Mouse (Mus musculus): Measurements from ENCODE around the gene Nfatc4. TPM values are rescaled to one million over a fixed set of nuclear protein-coding genes. Genes with fewer than 3 reads are reported as not detected.

Nfatc4 gene
- polyA plus RNA-seq, 1 experiment from 2014 or later: 5.5 TPM

DNA sequence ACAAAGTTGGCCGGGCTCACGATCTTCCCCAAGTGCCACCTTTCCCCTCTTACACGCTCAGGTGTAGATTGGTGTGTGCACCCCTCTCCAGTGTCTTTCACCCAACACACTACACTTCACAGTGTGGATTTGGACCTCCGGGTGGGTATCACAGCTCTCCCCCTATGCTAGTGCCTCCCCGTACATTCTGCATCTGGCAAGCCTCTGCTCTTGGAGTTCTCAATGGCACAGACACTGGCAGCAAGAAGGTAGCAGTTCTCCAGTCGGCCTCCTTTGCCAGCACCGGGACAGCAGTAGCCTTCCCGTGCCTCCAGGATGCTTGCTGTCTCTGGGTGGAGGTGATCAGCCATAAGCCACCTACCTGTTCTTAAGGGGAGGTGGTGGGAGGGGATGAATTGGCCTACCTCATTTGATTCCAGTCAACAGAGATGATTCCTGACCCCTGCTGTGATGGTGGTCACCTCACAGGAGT, 50.3 kb downstream of the Nfatc4 start:
- 90% methylated on average over 8 of the region's 8 CpGs for WGBS
- no peak overlapping the region for H3K4me2 ChIP-seq (ENCODE audit: low read depth, low read length)
- no peaks in the 10 kb centered on the region for H3K9me3 ChIP-seq (ENCODE audit: control insufficient read depth, low read length)
- peaks cover 33% of the 10 kb centered on the region for H3K36me3 ChIP-seq (ENCODE audit: control insufficient read depth, insufficient read depth, low read length)
- no peak overlapping the region for H3K9ac ChIP-seq (replicated peaks; ENCODE audit: low read depth, low read length)
- ATAC-seq (ENCODE audit: low read depth): no peak
- H3K4me3 ChIP-seq (ENCODE audit: low read depth, low read length): no peak overlapping the region
- H3K27ac ChIP-seq (ENCODE audit: low read depth, low read length): no peak overlapping the region
- no peaks in the 10 kb centered on the region for H3K27me3 ChIP-seq (ENCODE audit: control insufficient read depth, insufficient read depth, low read length)
- H3K4me1 ChIP-seq (ENCODE audit: control insufficient read depth, insufficient read depth, low read length): 0 out of 2 replicates have a peak, but pooled peaks cover 3% of the 10 kb centered on the region

DNA sequence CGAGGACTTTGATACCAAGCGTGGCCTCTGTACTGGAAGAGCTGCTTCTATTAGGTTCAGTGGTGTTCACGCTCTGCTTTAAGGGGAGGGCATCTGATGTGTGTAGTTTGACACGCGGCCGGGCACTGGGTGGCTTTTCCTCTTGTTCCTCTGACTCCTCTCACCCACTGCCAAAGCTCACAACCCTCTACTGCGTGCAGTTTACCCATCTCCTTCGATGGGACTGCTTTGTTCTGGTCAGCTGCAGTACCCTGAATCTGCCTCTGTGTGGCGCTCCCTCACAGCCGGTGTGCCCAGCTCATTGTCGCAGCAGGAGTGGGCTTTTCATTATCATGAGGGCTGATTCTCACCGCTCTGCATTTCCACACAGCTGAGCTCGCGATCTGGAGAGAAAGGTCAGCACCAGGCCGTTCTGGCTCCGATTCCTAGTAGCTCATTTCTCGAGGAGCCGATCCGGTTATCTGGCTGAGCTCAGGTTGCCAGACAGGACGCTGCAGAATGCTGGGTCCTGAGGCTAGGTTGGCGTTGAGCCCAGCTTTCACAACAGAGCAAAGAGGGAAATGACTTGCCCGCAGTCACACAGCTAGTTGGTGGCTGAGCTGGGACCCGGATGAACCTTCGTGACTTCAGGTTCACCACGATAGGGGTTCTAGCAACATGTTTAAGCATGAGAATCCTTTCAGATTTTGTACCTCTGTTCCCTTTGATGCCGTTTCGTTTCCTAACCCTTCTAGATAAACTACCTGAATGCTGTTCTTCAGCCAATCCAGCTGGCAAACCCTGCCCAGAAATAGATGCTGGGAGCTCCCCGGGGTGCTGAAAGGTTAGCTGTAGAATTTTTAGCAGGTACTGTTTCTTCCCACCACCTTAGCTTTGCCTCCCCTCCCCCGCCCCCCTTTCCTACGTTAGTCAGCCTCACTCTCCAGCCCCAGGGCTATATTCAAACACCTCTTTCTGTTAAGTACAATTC, 51.1 kb downstream of the Nfatc4 start:
- Histone ChIP-seq H3K4me2 (ENCODE audit: low read depth, low read length) (peak overlapping the region; percentile 1; the same call in 1 of the 2 replicates), H3K36me3 (ENCODE audit: control insufficient read depth, insufficient read depth, low read length) (peaks cover 28% of the 10 kb centered on the region), H3K27ac (ENCODE audit: low read depth, low read length) (no peak overlapping the region), H3K9ac (replicated peaks; ENCODE audit: low read depth, low read length) (no peak overlapping the region), H3K4me1 (ENCODE audit: control insufficient read depth, insufficient read depth, low read length) (0 out of 2 replicates have a peak, but pooled peaks cover 3% of the 10 kb centered on the region), H3K9me3 (ENCODE audit: control insufficient read depth, low read length) (no peaks in the 10 kb centered on the region), H3K27me3 (ENCODE audit: control insufficient read depth, insufficient read depth, low read length) (no peaks in the 10 kb centered on the region), H3K4me3 (ENCODE audit: low read depth, low read length) (no peak overlapping the region)
- peak; percentile 57 for ATAC-seq (ENCODE audit: low read depth)
- WGBS: 14% methylated on average over 30 of the region's 30 CpGs

DNA sequence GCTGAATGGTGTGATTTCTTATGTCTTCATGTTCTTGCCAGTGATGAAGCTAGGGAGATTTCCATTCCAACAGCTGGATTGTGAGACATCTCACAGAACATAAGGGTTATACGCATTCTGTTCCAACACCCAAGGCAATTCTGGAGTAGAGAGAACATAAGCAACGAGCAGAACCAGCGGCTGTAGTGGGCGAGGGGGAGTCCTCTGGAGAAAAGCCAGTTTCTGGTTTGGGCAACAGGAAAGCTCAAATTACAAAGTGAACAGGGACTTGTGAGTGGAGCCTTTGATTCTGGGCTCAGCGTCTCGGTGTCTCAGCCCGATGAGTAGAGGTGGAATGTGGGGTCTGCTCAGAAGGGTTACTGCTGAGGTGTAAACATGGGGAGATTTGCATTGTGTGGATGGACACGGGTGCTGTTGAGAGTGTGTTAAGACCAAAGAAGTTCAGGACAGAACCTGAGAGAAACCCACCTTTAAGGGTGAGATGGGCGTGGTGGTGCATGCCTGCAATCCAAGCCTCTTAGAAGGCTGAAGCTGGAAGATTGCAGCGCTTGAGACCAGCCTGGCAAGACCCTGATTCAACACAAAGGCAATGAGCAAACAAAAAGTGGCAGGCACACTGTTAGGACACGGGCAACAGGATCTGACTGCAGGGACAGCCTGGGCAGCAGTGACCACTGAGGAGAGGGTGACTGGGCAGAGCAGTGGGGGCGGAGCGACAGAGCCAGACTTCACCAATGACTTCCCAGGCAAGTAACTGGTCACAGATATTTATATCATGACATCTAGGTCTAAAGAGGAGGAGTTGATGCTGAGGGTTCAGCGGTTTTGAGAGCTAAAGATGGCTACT, 54.7 kb downstream of the Nfatc4 start:
- H3K4me3 ChIP-seq (ENCODE audit: low read depth, low read length): no peak overlapping the region
- ATAC-seq (ENCODE audit: low read depth): no peak
- no peak overlapping the region for H3K9ac ChIP-seq (replicated peaks; ENCODE audit: low read depth, low read length)
- H3K9me3 ChIP-seq (ENCODE audit: control insufficient read depth, low read length): no peaks in the 10 kb centered on the region
- no peak overlapping the region for H3K27ac ChIP-seq (ENCODE audit: low read depth, low read length)
- no peak overlapping the region for H3K4me2 ChIP-seq (ENCODE audit: low read depth, low read length)
- H3K4me1 ChIP-seq (ENCODE audit: control insufficient read depth, insufficient read depth, low read length): 0 out of 2 replicates have a peak, but pooled peaks cover 3% of the 10 kb centered on the region
- 28% methylated on average over 14 of the region's 14 CpGs for WGBS
- H3K36me3 ChIP-seq (ENCODE audit: control insufficient read depth, insufficient read depth, low read length): peaks cover 7% of the 10 kb centered on the region; the same call in 1 of the 2 replicates
- no peaks in the 10 kb centered on the region for H3K27me3 ChIP-seq (ENCODE audit: control insufficient read depth, insufficient read depth, low read length)

DNA sequence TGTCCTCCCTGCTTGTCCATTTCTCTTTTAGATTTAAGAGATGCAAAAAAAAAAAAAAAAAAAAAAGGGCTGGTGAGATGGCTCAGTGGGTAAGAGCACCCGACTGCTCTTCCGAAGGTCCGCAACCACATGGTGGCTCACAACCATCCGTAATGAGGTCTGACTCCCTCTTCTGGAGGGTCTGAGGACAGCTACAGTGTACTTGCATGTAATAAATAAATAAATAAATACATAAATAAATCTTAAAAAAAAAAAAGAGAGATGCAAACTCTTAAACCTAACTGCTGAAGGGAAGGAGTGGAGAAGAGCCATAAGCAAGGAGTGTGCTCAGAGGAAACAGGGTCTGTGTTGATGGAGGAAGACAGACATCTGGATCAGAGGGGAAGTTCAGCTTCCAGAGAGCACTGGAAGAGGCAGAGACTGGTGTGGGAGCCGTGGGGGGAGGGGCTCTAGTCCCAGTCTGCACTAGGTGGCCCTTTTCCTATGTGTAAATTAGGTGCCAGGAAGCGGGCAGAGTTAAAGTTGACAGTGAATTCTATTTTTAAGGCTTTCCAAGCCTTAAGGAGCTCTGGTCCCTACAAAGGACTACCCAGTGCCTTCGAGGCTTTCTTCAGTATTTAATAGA, 55.5 kb downstream of the Nfatc4 start:
- H3K4me2 ChIP-seq (ENCODE audit: low read depth, low read length): no peak overlapping the region
- 29% methylated on average over 7 of the region's 7 CpGs for WGBS
- ATAC-seq (ENCODE audit: low read depth): no peak
- no peak overlapping the region for H3K4me3 ChIP-seq (ENCODE audit: low read depth, low read length)
- H3K36me3 ChIP-seq (ENCODE audit: control insufficient read depth, insufficient read depth, low read length): no peaks in the 10 kb centered on the region
- H3K9me3 ChIP-seq (ENCODE audit: control insufficient read depth, low read length): no peaks in the 10 kb centered on the region
- H3K4me1 ChIP-seq (ENCODE audit: control insufficient read depth, insufficient read depth, low read length): 0 out of 2 replicates have a peak, but pooled peaks cover 3% of the 10 kb centered on the region
- no peak overlapping the region for H3K27ac ChIP-seq (ENCODE audit: low read depth, low read length)
- H3K9ac ChIP-seq (replicated peaks; ENCODE audit: low read depth, low read length): no peak overlapping the region
- H3K27me3 ChIP-seq (ENCODE audit: control insufficient read depth, insufficient read depth, low read length): no peaks in the 10 kb centered on the region

DNA sequence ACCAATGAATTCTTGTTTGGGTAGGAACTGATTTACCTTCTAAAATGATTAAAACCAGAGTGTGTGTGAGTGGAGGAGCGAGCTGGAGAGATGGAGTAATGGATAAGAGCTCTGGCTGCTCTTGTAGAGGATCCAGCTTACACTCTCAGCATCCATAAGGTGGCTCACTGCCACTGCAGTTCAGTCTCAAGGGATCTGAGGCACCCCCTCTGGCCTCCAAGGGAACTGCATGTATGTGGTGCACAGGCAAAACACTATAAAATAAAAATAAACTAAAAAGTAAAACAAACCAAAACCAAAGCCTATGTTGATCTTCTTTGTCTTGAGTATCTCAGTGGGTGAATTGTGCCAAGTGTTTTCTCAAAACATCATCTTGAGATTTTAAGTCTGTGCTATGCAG, 56.7 kb downstream of the Nfatc4 start:
- no peak overlapping the region for H3K4me3 ChIP-seq (ENCODE audit: low read depth, low read length)
- H3K4me1 ChIP-seq (ENCODE audit: control insufficient read depth, insufficient read depth, low read length): no peaks in the 10 kb centered on the region
- H3K27ac ChIP-seq (ENCODE audit: low read depth, low read length): no peak overlapping the region
- H3K9ac ChIP-seq (replicated peaks; ENCODE audit: low read depth, low read length): no peak overlapping the region
- no peak for ATAC-seq (ENCODE audit: low read depth)
- H3K4me2 ChIP-seq (ENCODE audit: low read depth, low read length): no peak overlapping the region
- no peaks in the 10 kb centered on the region for H3K36me3 ChIP-seq (ENCODE audit: control insufficient read depth, insufficient read depth, low read length)
- H3K27me3 ChIP-seq (ENCODE audit: control insufficient read depth, insufficient read depth, low read length): no peaks in the 10 kb centered on the region
- 34% methylated on average over 1 of the region's 1 CpGs for WGBS
- H3K9me3 ChIP-seq (ENCODE audit: control insufficient read depth, low read length): no peaks in the 10 kb centered on the region

DNA sequence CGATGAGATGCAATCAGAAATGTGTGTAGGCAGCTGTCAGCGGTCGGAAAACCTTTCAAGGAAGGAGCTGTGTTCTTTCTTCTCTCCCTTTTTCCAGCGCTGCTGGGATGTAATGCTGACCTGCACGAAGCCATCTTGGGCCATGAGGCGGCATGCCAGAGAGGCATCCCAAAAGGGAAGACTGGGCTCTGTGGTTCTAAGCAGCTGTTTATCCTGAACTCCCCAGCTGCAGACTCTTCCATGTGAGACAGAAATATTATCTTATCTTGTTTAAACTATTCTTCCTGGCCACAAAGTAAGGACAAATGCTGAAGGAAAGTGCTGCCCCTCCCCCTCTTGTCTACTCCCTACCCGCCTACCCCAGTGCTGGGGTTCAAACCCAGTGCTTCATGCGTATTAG, 58.0 kb downstream of the Nfatc4 start:
- Histone ChIP-seq H3K27me3 (ENCODE audit: control insufficient read depth, insufficient read depth, low read length) (no peaks in the 10 kb centered on the region), H3K4me2 (ENCODE audit: low read depth, low read length) (no peak overlapping the region), H3K4me1 (ENCODE audit: control insufficient read depth, insufficient read depth, low read length) (peaks cover 8% of the 10 kb centered on the region), H3K4me3 (ENCODE audit: low read depth, low read length) (no peak overlapping the region), H3K9ac (replicated peaks; ENCODE audit: low read depth, low read length) (no peak overlapping the region), H3K36me3 (ENCODE audit: control insufficient read depth, insufficient read depth, low read length) (no peaks in the 10 kb centered on the region), H3K27ac (ENCODE audit: low read depth, low read length) (no peak overlapping the region), H3K9me3 (ENCODE audit: control insufficient read depth, low read length) (no peaks in the 10 kb centered on the region)
- WGBS: 86% methylated on average over 8 of the region's 8 CpGs
- no peak for ATAC-seq (ENCODE audit: low read depth)

DNA sequence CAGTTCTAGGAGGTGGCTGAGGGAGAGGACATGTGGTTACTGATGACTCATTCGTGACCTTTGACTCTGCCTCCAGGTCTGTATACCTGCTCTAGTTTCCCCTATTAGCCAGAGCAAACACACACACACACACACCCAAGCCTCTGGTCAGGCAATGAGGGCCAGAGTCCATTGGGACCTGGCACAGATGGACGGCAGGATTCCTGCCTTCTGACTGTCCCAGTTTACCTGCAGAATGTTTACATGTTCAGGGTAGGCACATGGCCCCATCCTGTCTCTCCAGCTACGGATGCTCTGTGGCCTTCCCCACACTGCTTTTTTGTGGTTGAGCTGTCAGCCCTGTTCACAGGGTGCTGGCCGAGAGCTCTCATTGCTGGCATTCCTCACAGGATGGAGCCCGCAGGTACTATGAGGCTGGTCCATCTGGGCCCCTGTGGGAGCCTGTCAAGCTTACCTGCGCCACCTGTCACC, 59.3 kb downstream of the Nfatc4 start:
- Histone ChIP-seq H3K4me3 (ENCODE audit: low read depth, low read length) (no peak overlapping the region), H3K27me3 (ENCODE audit: control insufficient read depth, insufficient read depth, low read length) (no peaks in the 10 kb centered on the region), H3K27ac (ENCODE audit: low read depth, low read length) (no peak overlapping the region), H3K4me1 (ENCODE audit: control insufficient read depth, insufficient read depth, low read length) (peaks cover 13% of the 10 kb centered on the region), H3K36me3 (ENCODE audit: control insufficient read depth, insufficient read depth, low read length) (0 out of 2 replicates have a peak, but pooled peaks cover 1% of the 10 kb centered on the region), H3K9me3 (ENCODE audit: control insufficient read depth, low read length) (no peaks in the 10 kb centered on the region), H3K4me2 (ENCODE audit: low read depth, low read length) (no peak overlapping the region), H3K9ac (replicated peaks; ENCODE audit: low read depth, low read length) (no peak overlapping the region)
- 70% methylated on average over 6 of the region's 6 CpGs for WGBS
- no peak for ATAC-seq (ENCODE audit: low read depth)

DNA sequence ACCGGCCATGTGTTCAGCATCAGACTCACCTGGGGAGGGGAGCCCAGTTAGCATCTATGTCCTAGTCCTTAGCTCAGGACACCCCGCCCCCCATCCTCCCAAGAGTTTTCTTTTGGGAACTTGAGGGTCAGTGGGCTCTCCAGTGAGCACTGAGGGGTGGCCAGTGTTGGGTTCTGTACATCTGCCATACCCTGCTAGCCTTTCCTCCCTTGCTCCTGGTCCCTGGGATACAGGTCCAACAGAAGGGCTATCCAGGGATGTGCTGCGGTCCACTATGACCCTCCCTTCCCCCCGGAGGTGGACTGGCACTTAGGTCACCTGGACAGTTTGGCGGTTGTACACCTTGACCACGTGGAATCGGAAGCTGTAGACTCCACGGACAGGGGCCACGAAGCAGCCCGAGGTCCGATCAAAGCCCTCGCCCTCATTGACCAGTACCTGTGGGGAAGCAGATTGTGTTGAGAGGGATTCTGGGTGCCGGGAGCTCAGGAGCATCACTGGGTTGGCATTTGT, 60.3 kb downstream of the Nfatc4 start:
- Histone ChIP-seq H3K36me3 (ENCODE audit: control insufficient read depth, insufficient read depth, low read length) (0 out of 2 replicates have a peak, but pooled peaks cover 11% of the 10 kb centered on the region), H3K4me1 (ENCODE audit: control insufficient read depth, insufficient read depth, low read length) (peaks cover 13% of the 10 kb centered on the region), H3K9ac (replicated peaks; ENCODE audit: low read depth, low read length) (no peak overlapping the region), H3K27me3 (ENCODE audit: control insufficient read depth, insufficient read depth, low read length) (no peaks in the 10 kb centered on the region), H3K9me3 (ENCODE audit: control insufficient read depth, low read length) (no peaks in the 10 kb centered on the region), H3K4me3 (ENCODE audit: low read depth, low read length) (no peak overlapping the region), H3K4me2 (ENCODE audit: low read depth, low read length) (no peak overlapping the region), H3K27ac (ENCODE audit: low read depth, low read length) (no peak overlapping the region)
- WGBS: 94% methylated on average over 13 of the region's 13 CpGs
- ATAC-seq (ENCODE audit: low read depth): no peak
